Mouse (Mus musculus): ENCODE results near the gene Gpr107.

- TF ChIP-seq CTCF (IDR thresholded peaks at IDR 0.05; ENCODE audit: borderline replicate concordance, insufficient read depth, low read length) = no peak
- TF ChIP-seq POLR2A (IDR thresholded peaks at IDR 0.05; ENCODE audit: low read depth, low read length) = no peak
Measured at GRCm38 (mm10) chr2:31147054-31147453, 5.1 kb upstream of the Gpr107 start.
